Mouse (Mus musculus) ES-Bruce4 (cell line): Measurements from ENCODE around the gene Nae1.

ENCODE experiments used
- CTCF ChIP-seq: IDR thresholded peaks from one replicate; pipeline ENCODE4 v1.8.1; 2011; ENCODE audit warnings: low read depth, low read length
- POLR2A ChIP-seq: IDR thresholded peaks from one replicate; pipeline ENCODE4 v1.8.1; 2011; ENCODE audit warnings: low read length; ENCODE audit not compliant: insufficient read depth

GRCm38 (mm10) chr8:104570436-104571343 lies 36.3 kb upstream of the Nae1 start:
- TF ChIP-seq CTCF (peak; percentile 76), POLR2A (no peak)
